Mouse (Mus musculus) B cell, adult 62 days (primary cell): ENCODE measurements around the gene Tec. TPM values are rescaled to one million over a fixed set of nuclear protein-coding genes. Genes with fewer than 3 reads are reported as not detected.

Experiments used
- total RNA-seq: library from RNA; stranded (reverse); gene quantifications from 4 replicates; pipeline ENCODE4 v1.2.4, GENCODE M21; 2023

Gene Tec
- total RNA-seq: 114 to 129 TPM (median 123 TPM) in 4 replicates

DNA sequence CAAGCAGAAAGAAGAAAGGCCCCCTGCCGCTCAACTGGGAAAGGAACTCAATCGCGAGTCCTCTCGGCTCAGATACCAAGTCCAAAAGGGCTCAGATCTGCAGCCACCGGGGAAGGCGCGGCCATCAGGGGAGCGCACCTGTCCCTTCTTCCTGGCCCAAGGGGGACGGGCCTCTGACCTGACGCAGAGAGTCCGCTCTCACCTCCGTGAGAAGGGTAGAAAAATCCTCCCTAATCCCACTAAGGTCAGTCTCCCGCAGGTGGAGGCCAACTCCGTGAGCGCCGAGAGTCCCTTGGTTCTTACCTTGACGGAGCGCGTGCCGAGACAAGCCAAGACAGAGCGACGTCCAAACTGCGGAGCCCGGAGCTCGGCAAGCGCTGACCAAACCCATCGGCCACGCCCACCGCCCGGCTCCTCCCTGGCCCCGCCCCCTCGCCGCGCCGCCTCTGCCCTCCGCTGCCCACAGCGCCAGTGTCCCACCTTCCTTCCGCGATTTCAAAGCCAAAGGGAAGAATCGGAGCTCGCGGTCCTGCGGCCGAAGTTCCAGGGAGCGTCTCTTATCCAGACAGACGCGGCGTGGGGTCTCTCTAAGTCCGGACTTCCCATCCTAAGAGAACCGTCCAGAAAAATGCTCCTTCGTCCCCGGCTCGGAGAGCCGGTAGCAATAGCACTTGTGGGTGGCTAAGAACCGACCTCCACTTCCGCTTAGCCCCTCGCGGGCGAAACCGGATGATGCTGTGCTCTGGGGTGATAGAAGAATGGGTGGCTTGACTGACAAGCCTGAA is at the start of gene Tec:
Tec (minus strand) TSS at position 393 of the 785 bp plus-strand sequence.

DNA sequence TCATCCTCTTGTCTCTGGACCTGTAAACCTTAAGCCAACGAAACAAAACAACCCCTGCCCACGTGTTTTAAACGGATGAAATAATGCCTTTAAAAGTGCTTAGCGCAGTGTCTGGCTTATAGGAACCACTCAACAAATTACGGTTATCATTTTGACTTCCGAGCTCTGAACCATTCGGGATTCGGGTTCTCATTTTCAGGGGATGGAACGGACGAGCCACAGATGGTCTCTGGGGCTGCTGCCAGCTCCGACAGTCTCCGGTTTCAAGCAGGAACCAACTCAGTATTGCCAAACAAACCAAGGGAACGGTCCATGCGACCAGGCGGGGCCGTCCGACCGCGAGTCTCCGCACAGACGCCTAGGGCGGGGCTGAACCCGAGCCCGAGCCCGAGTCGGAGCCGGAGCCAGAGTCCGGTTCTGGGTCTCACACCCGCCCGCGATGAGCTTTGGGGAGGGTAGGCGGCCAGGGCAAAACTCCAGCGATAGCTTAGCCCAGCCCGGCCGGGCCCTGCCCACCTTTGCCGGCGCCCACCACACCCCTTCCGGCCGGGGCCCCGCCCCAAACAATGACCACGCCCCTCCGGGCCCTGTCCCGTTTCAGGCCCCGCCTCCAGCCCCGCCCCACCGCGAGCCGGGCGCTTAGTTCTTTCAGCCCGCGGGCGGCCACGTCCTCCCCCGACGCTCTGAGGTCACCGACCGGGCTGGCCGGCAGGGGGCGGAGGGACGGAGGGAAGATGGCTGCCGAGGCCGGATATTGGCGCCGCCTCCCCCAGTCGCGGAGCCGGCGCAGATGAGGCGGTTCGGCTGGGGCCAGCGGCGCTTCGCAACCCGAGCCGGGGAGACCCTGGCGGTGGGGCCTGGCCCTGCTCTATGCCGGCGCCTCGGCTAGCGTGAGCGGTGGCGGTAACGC is 45.6 kb upstream of the Tec start, which contains the start of gene Slain2:
Slain2 (plus strand) TSS at position 657 of the 910 bp plus-strand sequence.

DNA sequence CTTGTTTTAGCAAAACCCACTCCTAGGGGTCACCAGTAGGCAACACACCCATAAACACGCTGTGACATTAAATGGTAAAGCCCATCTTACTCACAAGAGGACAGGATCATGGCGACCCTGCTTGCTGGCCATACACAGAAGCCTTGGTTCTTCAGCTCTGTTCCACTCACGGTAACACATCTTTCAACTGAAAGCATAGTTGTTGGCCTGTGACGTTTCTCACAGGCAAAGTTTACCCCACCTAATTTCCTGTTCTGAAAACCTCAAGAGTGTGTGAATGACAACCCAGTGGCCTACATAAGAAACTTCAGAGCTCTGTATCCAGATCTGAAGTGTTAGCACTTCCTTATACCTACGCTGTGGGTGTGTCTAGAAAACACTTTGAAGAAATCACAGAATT is 115.7 kb downstream of the Tec start, which contains the start of gene Txk:
Txk (minus strand) TSS at position 193 of the 400 bp plus-strand sequence.

Other genes starting within 250 kb of the Tec start
- gene Cnga1, start 224.2 kb downstream of the Tec start, total RNA-seq: not detected in 4 replicates
- gene Nipal1, start 220.7 kb downstream of the Tec start, total RNA-seq: not detected in 4 replicates
- 3.3 to 5.1 TPM (median 4.5 TPM) in 4 replicates for gene Txk, start 115.7 kb downstream of the Tec start, total RNA-seq
- 58.8 to 73.2 TPM (median 68.2 TPM) in 4 replicates for gene Slain2, start 45.8 kb upstream of the Tec start, total RNA-seq
- not detected in 4 replicates for gene Gm10135, start 106.2 kb upstream of the Tec start, total RNA-seq
- not detected in 4 replicates for gene Slc10a4, start 138.4 kb upstream of the Tec start, total RNA-seq